Mouse (Mus musculus): ENCODE data around the gene Emilin3. TPM values are rescaled to one million over a fixed set of nuclear protein-coding genes. Genes with fewer than 3 reads are reported as not detected.

Gene Emilin3
- polyA plus RNA-seq, 1 experiment = 0.11 TPM

DNA sequence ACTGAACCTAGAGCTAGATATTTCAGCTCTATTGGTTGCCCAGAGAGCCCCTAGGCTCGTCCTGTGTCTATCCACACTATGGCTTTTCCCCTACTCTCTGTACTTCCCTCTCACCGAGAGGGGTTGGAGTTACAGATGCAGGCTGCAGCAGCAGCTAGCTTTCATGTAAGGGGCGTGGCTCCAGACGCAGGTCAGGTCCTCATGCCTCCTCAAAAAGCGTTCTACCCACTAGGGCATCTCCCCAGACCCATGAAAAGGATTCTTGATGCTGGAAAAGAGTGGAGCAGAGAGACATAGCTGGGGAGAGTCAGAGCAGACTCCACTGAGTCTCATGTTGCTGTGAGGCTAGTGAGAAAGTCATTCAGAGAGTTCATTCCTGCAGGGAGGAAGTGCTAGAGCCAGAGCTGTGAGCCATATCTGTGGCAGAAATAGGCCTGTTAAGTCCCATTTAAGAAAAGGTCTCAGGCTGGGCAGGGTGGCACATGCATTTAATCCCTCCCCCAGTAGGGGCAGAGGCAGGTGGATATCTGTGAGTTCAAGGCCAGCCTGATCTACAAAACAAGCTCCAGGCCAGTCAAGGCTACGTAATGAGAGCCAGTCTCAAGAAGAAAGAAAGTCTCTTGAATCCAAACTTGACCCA is 30.5 kb downstream of the Emilin3 start:
- no peak for DNase-seq
- H3K27me3 ChIP-seq (ENCODE audit: control insufficient read depth, insufficient read depth, low read length) = no peaks in the 10 kb centered on the region
- TF ChIP-seq CTCF (IDR thresholded peaks at IDR 0.05; ENCODE audit: borderline replicate concordance, control insufficient read depth, extremely low read depth, insufficient read depth, low read length, poor library complexity) = no peak
- H3K36me3 ChIP-seq (ENCODE audit: control insufficient read depth, insufficient read depth, low read length) = no peaks in the 10 kb centered on the region
- WGBS = 53% methylated on average over 6 of the region's 6 CpGs
- no peak overlapping the region for H3K27ac ChIP-seq (ENCODE audit: control insufficient read depth, insufficient read depth, low read length)
- no peak overlapping the region for H3K4me3 ChIP-seq (ENCODE audit: control insufficient read depth, insufficient read depth, low read length)
- no peaks in the 10 kb centered on the region for H3K4me1 ChIP-seq (replicated peaks; ENCODE audit: control insufficient read depth, insufficient read depth, low read length)

DNA sequence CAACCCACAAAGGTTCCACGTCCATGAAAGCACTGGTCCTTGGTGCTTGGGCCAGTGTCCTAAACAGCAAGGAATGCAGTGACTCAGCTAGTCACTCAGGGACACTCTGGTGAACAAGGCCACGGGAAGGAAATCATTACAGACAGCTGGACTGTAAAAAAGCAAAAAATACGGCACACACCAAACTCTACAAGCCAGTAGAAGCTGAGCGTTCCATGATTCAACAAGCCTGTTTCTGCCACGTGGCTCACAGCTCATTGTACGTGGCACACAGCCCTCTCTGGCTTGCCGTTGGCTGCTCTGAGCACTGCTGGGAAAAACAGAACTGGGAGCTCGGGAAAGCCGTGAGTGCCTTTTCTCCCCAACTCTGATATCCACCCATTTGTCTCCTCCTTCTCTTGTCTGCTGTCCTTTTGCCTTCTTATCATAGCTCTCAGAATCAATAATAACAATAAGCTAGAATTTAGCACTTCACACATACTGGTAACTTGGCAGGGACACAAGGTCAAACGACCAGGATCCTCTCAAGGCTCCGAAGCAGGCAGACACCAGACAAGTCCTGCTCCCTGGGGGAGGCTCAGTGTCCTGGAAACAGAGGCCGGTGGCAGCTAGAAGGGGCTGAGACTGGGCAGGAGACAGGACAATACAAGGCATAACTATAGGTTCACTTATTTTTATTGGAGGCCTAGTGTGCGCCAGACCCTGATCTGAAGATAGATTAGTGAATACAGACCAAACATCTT is 31.5 kb downstream of the Emilin3 start, which contains the start of gene Lpin3:
Gene Lpin3 (plus strand): TSS at position 218 of the 743 bp plus-strand sequence.
- WGBS = 85% methylated on average over 13 of the region's 13 CpGs
- H3K27ac ChIP-seq (ENCODE audit: control insufficient read depth, insufficient read depth, low read length) = no peak within 1 kb of the TSS

GRCm38 (mm10) chr2:160876115-160876514 is 36.0 kb downstream of the Emilin3 start:
- no peaks in the 10 kb centered on the region for H3K27me3 ChIP-seq (ENCODE audit: control insufficient read depth, insufficient read depth, low read length)
- 96% methylated on average over 4 of the region's 4 CpGs for WGBS
- DNase-seq = peak; percentile 21
- H3K36me3 ChIP-seq (ENCODE audit: control insufficient read depth, insufficient read depth, low read length) = no peaks in the 10 kb centered on the region
- H3K4me3 ChIP-seq (ENCODE audit: control insufficient read depth, insufficient read depth, low read length) = no peak overlapping the region
- no peak overlapping the region for H3K27ac ChIP-seq (ENCODE audit: control insufficient read depth, insufficient read depth, low read length)
- H3K4me1 ChIP-seq (replicated peaks; ENCODE audit: control insufficient read depth, insufficient read depth, low read length) = peaks cover 4% of the 10 kb centered on the region
- TF ChIP-seq POLR2A (IDR thresholded peaks at IDR 0.05; ENCODE audit: control insufficient read depth, extremely low read depth, insufficient read depth, low read length, poor library complexity) = no peak
- TF ChIP-seq CTCF (IDR thresholded peaks at IDR 0.05; ENCODE audit: borderline replicate concordance, control insufficient read depth, extremely low read depth, insufficient read depth, low read length, poor library complexity) = no peak

More for the DNA sequence above, 31.5 kb downstream of the Emilin3 start, which contains the start of gene Lpin3:
- H3K27me3 ChIP-seq (ENCODE audit: control insufficient read depth, insufficient read depth, low read length) = no peaks in the 10 kb centered on the region
- H3K4me3 ChIP-seq (ENCODE audit: control insufficient read depth, insufficient read depth, low read length) = no peak within 1 kb of the TSS
- H3K4me1 ChIP-seq (replicated peaks; ENCODE audit: control insufficient read depth, insufficient read depth, low read length) = no peaks in the 10 kb centered on the region
- no peak for DNase-seq
- H3K36me3 ChIP-seq (ENCODE audit: control insufficient read depth, insufficient read depth, low read length) = no peaks in the 10 kb centered on the region
- TF ChIP-seq POLR2A (IDR thresholded peaks at IDR 0.05; ENCODE audit: control insufficient read depth, extremely low read depth, insufficient read depth, low read length, poor library complexity) (no peak), CTCF (IDR thresholded peaks at IDR 0.05; ENCODE audit: borderline replicate concordance, control insufficient read depth, extremely low read depth, insufficient read depth, low read length, poor library complexity) (no peak)

DNA sequence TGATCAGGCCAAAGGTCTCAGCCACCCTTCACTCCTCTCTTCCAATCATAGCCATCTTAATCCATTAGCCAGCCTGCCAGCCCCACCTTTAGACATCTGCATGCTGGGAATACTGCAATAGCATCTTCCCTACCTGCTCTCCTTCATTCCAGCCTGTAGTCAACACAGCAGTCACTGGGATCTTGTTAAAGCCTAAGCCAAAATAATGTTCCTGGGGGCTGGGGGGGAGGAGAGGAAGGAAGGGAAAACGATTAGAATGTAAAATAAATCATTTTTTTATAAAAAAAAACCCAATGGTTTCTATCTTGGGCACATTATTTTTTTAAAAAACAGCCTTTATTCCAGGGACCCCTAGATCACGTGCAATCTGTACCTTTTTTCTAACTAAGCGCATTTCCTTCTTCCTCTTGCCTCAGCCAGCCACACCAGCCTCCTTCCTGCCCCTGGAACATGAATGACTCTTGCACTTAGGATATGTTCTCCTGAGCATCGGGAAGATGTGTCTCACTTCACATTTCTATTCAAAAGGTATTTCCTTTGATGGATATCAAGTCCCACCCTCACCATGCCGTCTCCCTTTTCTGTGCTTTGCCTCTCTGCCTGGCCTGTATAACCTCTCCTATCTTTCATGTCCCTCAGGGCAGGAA is 37.8 kb downstream of the Emilin3 start:
- H3K27ac ChIP-seq (ENCODE audit: control insufficient read depth, insufficient read depth, low read length) = no peak overlapping the region
- 66% methylated on average over 5 of the region's 5 CpGs for WGBS

GRCm38 (mm10) chr2:160872890-160873382 is 39.2 kb downstream of the Emilin3 start, which contains the start of gene Zhx3:
Zhx3 (minus strand) TSS chr2:160872998.
- Histone ChIP-seq H3K4me3 (ENCODE audit: control insufficient read depth, insufficient read depth, low read length) (peak within 1 kb of the TSS; percentile 94), H3K4me1 (replicated peaks; ENCODE audit: control insufficient read depth, insufficient read depth, low read length) (peaks cover 4% of the 10 kb centered on the region), H3K36me3 (ENCODE audit: control insufficient read depth, insufficient read depth, low read length) (no peaks in the 10 kb centered on the region), H3K27ac (ENCODE audit: control insufficient read depth, insufficient read depth, low read length) (peak within 1 kb of the TSS; percentile 65), H3K27me3 (ENCODE audit: control insufficient read depth, insufficient read depth, low read length) (no peaks in the 10 kb centered on the region)
- peak; percentile 90 for DNase-seq
- WGBS = 1% methylated on average over 48 of the region's 48 CpGs
- TF ChIP-seq CTCF (IDR thresholded peaks at IDR 0.05; ENCODE audit: borderline replicate concordance, control insufficient read depth, extremely low read depth, insufficient read depth, low read length, poor library complexity) (peak; percentile 49; the same call in 1 of the 2 replicates), POLR2A (IDR thresholded peaks at IDR 0.05; ENCODE audit: control insufficient read depth, extremely low read depth, insufficient read depth, low read length, poor library complexity) (peak; percentile 68)

More for the DNA sequence above, 37.8 kb downstream of the Emilin3 start:
- Histone ChIP-seq H3K4me1 (replicated peaks; ENCODE audit: control insufficient read depth, insufficient read depth, low read length) (peaks cover 4% of the 10 kb centered on the region), H3K36me3 (ENCODE audit: control insufficient read depth, insufficient read depth, low read length) (no peaks in the 10 kb centered on the region), H3K27me3 (ENCODE audit: control insufficient read depth, insufficient read depth, low read length) (no peaks in the 10 kb centered on the region), H3K4me3 (ENCODE audit: control insufficient read depth, insufficient read depth, low read length) (no peak overlapping the region)
- no peak for TF ChIP-seq POLR2A (IDR thresholded peaks at IDR 0.05; ENCODE audit: control insufficient read depth, extremely low read depth, insufficient read depth, low read length, poor library complexity)
- no peak for TF ChIP-seq CTCF (IDR thresholded peaks at IDR 0.05; ENCODE audit: borderline replicate concordance, control insufficient read depth, extremely low read depth, insufficient read depth, low read length, poor library complexity)
- no peak for DNase-seq

DNA sequence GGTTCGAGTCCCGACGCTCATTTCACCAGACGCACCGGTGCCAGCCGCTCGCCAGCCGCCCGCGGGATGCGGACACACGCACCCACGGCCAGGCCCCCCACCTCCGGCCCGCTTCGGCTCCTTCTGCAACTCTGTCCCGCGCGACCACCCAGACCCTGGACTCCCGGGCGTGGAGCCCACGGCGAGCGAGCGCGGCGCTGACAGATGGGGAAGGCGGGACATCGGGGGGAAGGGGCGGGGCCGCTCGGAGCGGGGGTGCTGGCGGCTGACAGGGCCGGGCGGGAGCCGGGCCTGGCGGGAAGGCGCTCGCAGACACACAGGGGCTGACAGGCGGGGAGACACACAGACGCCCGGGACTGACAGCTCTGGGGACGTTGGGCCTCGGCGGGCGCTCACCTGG is 39.7 kb downstream of the Emilin3 start:
- H3K27ac ChIP-seq (ENCODE audit: control insufficient read depth, insufficient read depth, low read length) = peak overlapping the region; percentile 44
- peaks cover 4% of the 10 kb centered on the region for H3K4me1 ChIP-seq (replicated peaks; ENCODE audit: control insufficient read depth, insufficient read depth, low read length)
- under 1% methylated on average over 45 of the region's 47 CpGs for WGBS
- no peaks in the 10 kb centered on the region for H3K27me3 ChIP-seq (ENCODE audit: control insufficient read depth, insufficient read depth, low read length)
- H3K4me3 ChIP-seq (ENCODE audit: control insufficient read depth, insufficient read depth, low read length) = peak overlapping the region; percentile 94
- DNase-seq = peak; percentile 77
- no peak for TF ChIP-seq CTCF (IDR thresholded peaks at IDR 0.05; ENCODE audit: borderline replicate concordance, control insufficient read depth, extremely low read depth, insufficient read depth, low read length, poor library complexity)
- no peak for TF ChIP-seq POLR2A (IDR thresholded peaks at IDR 0.05; ENCODE audit: control insufficient read depth, extremely low read depth, insufficient read depth, low read length, poor library complexity)
- H3K36me3 ChIP-seq (ENCODE audit: control insufficient read depth, insufficient read depth, low read length) = no peaks in the 10 kb centered on the region

Measured in thymus, adult 2 months (tissue).